Mouse (Mus musculus) embryo, embryonic 9.5 days (tissue): Measurements from ENCODE around the gene Pigh.
A peak's percentile ranks its signal among the peaks of the same experiment; 100 is the strongest.

Experiments
- DNase-seq: peaks from one replicate; pipeline ENCODE4 v3.0.0-alpha.2; 2017; ENCODE audit errors: extremely low spot score

Pigh gene

DNA sequence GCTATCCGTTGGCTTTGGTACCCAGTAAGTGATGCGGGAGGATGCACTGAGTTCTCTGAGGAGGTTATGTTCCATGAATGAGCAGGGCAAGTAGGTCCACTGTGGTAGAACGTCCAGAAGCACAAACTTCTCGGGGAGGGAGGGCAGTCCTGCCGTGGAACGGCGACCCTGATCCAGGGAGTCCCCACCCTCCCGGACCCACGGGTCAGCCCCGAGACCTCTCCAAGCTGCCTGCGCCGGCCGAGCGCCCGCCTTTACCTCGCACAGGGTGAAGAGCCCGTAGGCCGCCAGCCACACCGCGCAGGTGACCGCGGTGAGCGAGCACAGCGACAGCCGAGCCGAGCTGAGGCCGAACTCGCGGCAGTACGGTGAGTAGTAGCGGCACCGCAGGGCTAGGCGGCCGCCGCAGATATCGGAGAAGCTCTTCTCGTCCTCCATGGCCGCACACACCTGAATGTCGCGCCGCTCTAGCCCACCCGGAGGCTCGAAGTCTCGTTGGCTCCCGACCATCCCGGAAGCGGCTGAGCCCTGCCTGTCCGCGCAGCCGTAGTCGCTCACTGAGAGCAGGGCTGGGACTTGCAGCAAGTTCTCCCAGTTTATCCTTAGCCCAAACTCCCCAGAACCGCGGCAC is at the start of gene Pigh:
Pigh (minus strand) TSS at position 470 of the 631 bp plus-strand sequence.
- DNase-seq: peak; percentile 88

DNA sequence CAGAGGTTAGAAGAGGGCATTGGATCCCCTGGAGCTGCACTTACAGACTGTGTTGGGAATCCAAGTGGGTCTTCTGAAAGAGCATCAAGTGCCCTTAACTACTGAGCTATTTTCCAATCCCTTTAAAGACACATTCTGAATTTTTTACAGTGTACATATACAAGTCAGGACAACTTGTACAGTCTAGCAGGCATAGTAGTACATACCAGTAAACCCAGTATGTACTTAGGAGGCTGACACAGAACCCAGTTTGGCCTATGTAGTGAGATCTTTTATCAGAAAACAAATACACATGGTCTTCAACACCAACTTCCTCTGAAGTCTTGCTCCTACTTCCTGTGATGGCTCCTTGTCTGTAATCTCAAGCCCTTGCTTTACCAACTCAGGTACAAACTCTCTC is 49.5 kb upstream of the Pigh start:
- DNase-seq: no peak

DNA sequence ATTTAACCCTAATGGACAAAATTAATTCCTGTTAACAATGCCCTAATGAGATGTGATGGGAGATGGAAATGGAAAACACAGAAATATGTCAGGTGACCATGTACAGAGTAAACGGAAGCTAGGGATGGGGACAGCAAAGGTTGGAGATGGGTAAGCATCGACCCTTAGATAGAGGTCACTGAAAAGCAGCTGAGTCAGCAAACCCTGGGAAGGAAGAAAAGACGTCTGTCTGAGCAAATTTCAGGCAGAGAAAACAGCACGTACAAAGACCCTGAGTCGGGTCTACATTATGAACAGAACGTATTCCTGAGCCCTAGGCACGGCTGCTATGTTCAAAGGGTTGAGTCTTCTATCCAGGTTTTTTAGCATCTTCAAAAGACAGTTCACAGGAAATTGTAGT is 47.5 kb upstream of the Pigh start:
- DNase-seq: no peak

DNA sequence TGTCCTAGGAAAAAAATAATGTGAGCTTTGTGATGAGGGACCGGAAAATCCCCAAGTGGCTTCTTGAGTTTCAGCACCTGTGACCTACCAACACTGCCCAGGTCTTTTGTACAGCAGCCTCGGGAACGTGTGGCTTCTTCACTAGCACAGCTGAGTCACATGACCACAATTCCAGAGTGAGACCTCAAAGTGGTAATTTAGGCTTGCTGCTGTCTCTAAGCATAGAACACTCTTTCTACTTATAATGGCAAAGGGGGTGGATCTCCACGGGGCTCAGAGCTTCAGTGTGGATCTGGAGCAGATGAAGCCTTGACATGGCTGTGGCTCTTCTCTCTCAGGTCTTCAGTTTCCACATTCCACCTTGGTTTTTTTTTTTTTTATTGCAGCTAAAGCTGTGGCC is 45.7 kb upstream of the Pigh start:
- DNase-seq: no peak

DNA sequence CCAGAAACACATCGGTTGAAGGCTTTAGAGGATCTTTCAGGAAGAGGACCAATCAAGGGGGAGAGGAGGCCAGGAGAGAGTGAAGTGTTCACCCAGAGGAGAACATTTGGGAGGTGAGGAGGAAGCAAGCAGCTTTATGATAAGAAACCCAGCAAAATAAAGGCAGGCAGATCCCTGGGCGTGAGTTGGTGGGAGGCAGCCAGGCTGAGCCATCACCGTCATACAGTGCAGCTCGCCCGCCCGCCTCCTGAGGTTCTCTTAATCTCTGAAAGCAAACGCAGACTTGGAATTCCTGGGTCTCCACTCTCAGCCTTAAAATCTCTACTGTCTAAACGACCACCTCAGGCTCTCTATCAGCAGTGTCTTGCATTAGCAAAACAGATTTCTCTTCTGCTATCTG is 45.2 kb upstream of the Pigh start:
- no peak for DNase-seq

DNA sequence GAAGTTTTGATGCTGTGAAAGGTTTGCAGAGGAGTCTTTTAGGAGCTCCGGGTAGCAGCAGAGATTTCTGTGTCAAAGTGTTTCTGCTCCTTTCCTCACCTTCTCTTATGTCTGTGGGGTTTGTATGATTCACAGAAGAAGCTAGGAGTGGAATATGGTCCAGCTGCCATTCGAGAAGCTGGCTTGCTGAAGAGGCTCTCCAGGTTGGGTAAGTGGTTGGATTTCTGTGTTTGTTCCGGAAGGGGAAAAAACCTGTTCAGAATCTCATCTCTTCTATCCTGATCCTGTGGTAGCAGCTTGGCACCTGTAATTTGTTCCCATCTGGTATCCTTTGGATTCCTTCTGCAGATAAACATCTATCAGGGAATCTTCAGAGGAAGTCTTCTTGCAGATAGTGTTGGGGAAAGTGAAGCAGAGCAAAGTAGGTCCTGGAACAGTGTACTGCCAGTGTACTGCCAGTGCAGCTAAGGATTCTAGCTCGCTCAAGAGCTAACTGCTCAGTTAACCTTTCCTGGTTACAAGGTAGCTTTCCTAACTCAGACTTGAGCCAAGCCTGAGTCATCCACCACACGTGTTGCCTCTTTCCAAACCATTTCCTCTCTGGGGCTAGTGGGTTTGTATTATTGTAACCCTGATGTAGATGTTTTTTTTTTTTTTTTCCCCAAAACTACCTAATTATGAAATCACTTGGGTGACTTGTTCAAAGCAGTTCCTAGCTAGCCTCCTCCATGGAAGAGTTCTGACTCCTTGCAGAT is 42.4 kb upstream of the Pigh start:
- no peak for DNase-seq

DNA sequence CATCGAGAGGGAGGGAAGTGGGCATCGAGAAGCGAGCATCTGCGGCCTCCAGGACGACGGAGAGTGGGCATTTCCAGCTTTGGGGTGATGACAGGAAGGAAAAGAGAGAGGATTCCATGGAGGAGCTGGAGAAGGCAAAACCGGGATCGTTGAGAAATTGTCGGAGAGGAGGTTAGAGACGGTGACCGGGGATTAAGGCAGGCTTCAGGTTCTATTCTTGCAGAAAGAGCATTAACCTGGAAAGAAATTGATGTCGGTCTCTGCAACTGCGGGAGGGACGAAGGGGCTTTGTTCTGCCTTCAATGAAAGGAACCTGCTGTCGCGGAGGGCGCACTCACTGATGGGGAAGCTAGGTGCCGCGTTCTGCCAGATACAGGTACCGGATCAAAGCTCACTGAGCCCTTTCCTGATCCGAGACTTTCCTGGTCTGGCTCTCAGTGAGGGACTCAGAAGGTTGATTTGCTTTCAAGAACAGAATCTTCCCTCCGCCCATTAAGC is 41.8 kb upstream of the Pigh start:
- DNase-seq: peak; percentile 25

DNA sequence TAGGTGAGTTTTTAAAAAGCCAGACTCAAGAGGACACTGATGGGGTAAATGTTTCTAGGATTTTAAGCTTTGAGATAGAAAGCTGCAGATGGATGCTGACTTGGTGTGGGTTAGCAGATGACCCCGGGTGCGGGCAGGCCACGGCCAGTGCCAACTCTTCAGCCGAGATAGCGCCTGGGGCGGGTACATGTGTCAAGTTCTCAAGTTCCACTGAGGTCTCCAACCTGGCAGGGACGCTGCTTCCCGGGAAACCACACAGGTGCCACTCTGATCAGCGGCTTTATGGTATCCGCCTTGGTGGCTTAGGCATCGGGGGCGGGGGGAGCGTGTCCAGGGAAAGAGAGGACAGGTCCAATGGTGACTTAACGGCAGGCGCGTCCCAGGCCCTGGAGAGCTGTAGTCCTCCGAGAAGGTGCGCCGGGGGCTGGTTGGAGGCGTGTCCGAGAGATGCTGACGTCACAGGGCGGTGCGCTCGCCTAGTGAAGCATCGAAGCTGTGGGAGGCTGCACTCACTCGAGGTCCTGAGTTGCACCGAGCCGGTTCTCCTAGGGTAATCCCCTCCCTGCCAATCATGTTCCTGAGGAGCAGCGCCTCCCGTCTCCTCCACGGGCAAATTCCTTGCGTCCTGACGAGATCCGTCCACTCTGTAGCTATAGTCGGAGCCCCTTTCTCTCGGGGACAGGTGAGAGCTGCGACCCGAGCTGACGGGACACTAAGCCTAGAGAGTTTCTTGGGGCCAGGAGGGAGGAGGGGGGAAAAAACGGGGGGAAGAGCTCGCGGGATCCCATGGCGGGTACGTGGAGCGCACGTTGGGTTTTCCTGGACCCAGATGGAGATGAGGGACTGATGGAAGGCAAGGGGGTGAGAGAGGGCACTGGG is 41.1 kb upstream of the Pigh start, which contains the start of gene Arg2:
Arg2 (plus strand) TSS at position 479 of the 879 bp plus-strand sequence.
- DNase-seq: peak; percentile 83

DNA sequence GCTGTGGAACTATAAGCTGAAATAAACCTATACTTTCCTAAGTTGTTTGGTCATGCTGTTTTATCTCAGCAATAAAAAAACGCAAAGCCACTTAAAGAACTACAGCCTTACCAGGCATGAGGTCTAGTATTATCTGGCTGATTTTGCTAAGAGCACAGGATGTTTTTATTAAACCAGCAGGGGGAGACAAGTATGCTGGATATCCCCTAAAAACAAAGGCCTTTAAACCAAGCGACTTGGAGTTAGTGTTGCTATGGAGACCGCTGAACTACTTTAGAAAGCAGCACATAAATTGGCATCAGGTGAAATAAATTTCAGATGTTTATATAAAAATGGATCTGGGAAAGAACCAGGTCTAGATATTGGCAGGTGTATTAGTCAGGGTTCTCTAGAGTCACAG is 33.4 kb upstream of the Pigh start:
- DNase-seq: peak; percentile 14

DNA sequence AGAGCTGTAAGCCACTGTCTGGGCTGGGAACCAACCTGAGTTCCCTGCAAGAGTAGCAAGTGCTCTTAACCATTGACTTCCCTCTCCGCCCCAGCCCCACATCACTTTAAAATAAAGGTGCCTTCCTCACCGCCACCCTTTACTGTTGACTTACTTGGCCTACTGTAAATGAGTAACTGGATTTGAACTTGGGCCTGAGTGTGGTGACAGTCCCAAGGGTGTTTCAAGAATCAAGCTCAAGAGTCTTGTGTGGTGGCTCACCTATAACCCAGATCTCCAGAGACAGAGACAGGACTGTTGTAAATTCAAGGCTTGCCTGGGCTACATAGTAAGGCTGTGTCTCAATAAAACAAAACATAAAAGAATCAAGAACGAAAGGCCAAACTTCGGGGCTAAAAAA is 29.5 kb upstream of the Pigh start:
- DNase-seq: no peak

DNA sequence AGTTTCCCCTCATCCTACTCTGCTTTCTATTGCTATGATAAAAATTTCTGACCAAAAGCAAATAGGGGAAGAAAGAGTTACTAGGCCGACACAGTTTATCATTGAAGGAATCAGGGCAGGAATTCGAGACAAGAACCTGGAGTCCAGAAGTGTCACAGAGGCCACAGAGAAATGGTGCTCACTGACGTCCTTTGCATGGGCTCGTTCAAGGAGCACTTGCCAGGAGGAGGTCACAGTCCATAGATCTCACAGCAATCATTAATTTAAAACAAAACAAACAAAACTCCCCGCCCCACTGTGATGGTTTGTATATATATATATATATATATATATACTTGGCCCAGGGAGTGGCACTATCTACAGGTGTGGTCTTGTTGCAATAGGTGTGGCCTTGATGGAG is 15.9 kb upstream of the Pigh start:
- no peak for DNase-seq

DNA sequence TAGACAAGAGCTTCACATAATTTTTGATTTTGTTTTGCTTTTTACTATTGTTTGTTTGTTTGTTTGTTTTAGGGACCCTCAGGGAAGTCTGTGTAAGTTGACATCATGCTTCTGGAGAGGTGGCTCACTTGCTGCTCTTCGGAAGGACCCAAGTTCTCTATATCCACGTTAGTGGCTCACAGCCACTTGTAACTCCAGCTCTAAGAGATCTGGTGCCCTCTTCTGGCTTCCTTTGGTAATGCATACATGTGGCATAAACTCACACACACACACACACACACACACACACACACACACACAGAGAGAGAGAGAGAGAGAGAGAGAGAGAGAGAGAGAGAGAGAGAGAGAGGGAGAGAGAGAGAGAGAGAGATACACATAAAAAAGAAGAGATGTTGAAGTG is 15.1 kb upstream of the Pigh start:
- no peak for DNase-seq

DNA sequence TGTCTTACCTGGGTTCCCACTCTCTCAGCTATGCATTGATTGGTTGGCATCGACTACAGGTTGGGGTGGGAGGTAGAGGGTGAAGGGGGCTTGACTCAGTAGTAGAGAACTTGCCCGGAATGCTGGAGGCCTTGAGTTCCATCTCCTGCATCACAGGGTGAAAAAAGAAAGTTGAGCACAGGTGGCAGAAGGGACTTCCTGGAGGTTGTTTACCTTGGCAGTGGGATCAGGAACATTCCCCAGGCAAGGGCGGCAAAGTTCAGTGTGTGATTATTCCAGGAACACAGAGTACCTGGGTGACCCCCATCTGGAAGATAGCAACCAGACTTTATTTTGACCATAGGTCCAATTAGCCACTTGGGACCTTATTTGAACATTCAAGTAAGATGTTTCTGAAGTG is 14.3 kb upstream of the Pigh start:
- no peak for DNase-seq

DNA sequence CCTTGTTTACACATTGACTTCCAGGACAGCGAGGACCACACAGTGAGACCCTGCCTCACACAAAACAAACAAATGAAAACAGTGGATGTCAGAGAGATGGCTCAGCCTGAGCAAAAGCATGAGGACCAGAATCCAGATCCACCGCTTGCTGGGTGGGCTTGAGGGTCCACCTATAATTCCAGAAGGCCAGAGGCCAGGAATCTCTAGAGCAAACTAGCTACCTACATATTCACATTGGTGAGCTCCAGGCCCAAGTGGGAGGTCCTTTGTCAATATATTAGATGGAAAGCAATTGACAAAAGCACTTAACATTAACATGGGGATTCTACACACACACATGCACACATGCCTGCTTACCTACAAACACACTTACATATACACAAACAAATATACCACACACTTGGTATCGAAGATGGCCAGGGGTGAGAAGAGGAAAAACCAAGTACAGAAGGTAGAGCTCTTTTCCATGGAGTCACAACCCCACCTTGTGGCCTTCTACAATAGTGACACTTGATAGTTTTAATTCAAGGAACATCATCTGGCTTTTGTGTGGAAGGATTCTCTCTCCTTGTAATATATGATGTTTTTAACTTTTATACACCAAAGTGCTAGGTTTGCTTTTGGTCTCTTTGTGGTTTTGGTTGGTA is 7.8 kb upstream of the Pigh start:
- peak; percentile 27 for DNase-seq

DNA sequence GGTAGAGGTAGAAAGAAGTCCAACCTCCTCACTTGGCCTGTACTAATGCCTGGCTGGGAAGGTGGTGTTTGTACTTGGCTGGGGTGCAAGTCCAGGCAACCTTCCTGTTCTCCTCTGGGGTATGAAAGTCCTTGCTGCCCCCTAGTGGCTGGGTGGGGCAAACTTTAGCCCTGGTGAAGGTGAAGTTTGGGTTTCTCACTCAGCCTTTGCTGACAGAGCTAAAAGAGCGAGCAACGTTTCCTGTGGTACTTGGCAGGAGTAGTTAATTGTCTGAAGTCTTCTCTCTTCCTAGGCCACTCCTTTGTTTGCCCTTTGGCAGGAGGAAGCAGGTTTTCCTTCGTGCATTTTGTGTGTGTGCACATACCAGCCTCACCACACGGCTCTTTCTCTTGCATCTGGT is 3.1 kb upstream of the Pigh start:
- no peak for DNase-seq

DNA sequence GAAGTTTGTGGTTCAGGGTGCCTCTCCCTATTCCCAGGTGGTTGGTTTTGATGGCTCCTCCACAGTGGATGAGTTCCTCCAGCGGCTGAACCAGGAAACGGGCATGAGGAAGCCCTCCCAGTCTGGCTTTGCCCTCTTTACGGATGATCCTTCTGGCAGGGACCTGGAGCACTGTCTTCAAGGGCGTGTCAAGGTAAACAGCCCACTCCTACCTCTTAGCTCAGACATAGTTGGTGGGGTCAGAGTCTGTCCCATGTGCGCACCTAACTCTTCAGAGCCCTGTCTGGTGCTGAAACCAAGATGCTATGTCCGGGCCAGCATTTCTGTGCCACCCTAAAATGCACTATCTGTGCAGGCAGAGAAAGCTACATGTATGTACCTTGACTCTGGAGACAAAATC is 16.1 kb downstream of the Pigh start:
- no peak for DNase-seq

DNA sequence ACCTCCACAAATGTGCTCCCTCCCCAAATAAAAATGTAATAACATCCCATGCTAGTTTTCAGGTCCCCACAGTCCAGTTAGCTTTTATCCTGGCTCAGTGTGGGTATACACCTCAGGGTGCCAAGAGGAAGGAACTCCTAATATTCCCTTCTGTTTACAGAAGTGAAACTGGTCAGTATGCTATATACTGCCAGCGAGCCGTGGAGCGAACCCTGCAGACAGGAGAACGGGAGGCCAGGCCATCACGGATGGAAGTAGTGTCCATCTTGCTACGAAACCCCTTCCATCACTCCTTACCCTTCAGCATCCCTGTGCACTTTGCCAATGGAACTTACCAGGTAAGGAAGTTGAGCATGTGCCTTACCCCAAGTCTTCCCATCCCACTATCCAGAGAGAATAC is 16.9 kb downstream of the Pigh start:
- no peak for DNase-seq

DNA sequence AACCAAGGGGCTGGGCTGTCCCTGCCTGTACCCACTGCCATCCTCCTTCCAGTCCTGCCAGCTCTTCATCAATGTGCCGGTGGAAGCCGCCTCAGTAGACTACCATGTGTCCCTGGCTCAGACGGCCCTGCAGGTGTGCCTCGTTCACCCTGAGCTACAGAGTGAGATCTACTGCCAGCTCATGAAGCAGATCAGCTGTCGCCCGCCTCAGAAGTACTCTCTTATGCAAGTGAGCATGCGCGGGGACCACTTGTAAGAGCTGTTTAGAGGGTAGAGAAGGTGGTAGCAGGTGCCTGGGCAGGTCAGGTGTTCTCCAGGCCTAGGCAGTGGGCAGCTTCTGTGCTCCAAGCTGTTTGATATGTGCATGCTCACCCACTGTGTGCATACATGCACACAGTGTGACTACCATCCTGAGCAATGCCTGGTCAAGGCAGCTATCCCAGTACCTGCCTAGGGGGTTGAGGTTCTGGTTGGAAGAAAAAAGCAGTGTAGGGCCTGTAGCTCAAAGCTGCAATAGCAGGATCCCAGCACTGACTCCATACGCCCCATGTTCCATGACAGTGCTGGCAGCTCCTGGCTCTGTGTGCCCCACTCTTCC is 18.6 kb downstream of the Pigh start:
- no peak for DNase-seq

DNA sequence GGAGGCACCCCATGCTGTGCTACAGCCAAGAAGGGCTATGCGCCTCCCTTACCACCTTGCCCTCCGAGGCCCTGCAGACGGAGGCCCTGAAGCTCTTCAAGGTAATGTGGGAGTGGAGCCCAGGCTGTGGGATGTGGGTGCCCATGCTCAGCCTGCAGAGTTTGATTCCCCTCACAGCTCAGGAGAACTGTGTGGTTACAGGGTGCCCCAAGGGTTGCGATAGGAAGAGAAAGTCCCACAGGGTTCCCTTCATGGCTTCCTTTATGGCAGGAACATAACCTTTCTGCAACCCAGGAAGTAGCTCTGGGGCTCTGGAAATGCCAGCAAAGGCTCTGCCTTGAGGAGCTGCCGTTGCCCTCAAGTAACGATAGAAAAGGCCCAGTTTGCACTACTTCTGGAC is 19.5 kb downstream of the Pigh start:
- no peak for DNase-seq

DNA sequence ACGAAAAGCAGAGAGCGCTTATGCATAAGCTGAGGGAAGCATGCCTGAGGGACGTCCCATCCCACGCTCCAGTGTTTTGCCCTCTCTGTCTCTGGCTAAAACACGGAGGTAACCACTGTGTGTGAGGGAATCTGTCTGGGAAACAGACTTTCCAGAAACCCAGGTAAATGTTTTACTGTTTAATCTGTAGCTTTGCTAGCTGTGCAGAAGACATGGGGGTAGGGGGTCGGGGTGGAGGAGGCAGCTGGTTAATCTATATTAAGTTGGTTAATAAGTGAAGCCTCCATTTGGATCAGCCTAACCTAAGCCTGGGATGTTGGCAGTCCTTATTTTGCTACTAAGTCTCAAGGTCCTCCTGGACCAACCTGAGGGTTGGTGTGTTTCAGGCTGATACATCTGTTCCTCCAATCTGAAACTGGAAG is 20.3 kb downstream of the Pigh start:
- no peak for DNase-seq

DNA sequence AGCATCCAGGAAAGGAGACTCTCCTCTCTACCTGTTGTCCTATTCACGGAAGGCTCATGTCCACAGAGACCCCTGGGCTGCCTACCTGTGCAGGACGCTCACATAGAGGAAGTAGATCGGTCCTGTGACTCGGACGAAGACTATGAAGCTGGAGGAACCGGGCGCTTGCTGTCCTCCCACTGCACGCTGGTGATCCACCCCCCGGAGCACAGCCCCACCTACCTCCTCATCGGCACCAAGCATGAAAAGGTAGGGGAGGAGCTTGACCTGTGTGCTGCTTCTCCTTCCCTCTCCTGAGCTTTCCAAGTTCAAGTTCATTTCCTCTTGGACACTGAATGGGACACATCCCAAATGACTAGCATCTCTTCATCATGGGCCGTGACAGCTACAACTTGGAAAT is 21.1 kb downstream of the Pigh start:
- DNase-seq: no peak

DNA sequence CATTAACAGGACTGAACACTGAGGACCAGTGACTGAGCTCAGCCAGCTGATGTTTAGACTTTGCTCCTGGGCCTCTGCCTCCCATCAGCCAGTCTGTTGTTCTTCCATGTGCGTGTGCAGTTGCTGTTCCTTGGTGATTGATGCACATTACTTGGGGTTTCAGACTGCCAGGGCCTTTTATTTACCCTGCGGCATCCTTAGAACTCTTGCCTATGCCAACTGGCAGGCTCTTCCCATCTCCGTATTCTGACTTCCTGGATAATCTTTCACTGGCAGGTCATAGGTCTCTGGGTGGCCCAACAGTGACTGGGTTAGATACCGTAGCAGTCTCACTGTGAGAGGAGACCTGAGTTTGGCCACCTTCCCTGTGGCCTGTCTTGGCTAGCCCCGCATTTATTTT is 21.9 kb downstream of the Pigh start:
- no peak for DNase-seq
